Mouse (Mus musculus): ENCODE measurements around the gene Gm49403. TPM values are rescaled to one million over a fixed set of nuclear protein-coding genes. Genes with fewer than 3 reads are reported as not detected.
"Not testable (repeated sequence)": the region's sequence is repeated elsewhere in the genome, so short reads cannot be mapped to it uniquely, and the experiment has no call there.

Gene Gm49403
- polyA plus RNA-seq, 1 experiment, result not detected

DNA sequence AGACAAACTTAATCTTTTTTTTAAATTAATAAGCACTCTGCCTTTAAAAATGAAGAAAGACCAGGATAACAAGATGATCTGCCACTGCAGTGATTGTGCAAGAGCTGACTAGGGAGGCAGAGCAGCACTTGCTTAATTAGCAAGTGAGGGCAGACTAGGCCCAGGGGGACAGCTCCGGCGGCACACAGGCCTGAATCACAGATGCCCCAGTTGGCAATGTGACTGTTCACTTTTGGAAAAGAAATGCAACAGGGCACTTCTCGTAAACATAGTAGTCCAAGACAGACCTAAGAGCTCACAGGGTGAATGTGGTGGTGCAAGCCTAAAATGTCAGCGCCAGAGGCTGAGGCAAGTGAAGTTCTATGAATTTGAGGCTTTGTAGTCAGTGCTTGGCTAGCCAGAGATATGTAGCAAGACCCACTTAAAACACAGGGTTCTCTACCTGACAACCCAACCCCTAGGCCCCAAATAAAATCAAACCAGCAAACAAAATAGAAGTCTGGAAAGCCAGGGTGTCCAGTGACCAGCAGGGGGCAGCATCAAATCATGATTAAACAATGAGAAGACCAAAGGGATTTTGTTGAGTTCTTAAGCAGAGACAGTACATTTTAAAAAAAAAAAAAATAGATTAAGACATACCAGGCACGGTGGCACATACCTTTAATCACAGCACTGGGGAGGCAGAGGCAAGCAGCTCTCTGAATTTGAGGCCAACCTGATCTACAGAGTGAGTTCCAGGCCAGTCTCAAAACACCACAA lies 39.2 kb upstream of the Gm49403 start:
- no peaks in the 10 kb centered on the region for H3K9me3 ChIP-seq
- peaks cover 35% of the 10 kb centered on the region for H3K4me1 ChIP-seq
- no peak overlapping the region for H3K4me3 ChIP-seq (replicated peaks)
- peaks cover 79% of the 10 kb centered on the region for H3K36me3 ChIP-seq (replicated peaks; ENCODE audit: low read length)
- no peak for TF ChIP-seq FLI1 (IDR thresholded peaks at IDR 0.05; ENCODE audit: low read length)
- TF ChIP-seq GATA1 (IDR thresholded peaks at IDR 0.05; ENCODE audit: borderline replicate concordance, low read length), result no peak
- no peaks in the 10 kb centered on the region for H3K27me3 ChIP-seq (replicated peaks)

DNA sequence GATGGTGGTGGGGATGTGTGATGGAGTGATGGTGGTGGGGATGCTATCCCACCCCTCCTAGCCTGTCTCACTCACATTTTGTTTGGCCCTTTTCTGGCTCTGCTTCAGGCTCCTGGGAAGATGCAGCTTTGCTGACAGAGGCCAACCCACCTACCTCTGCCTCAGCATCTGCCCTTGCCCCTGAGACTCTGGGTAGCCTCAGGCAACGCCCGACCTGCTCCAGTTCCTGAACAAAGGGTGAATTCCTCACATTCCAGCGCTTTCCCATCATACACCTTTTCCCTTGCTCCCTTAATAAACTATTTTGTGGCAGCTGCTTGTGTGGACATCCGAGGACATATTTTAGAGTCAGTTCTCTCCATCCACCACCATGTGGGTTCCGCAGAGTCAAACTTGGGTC lies 35.4 kb upstream of the Gm49403 start:
- TF ChIP-seq FLI1 (IDR thresholded peaks at IDR 0.05; ENCODE audit: low read length) (no peak), GATA1 (IDR thresholded peaks at IDR 0.05; ENCODE audit: borderline replicate concordance, low read length) (no peak)
- H3K27me3 ChIP-seq (replicated peaks), result peaks cover 2% of the 10 kb centered on the region
- H3K9me3 ChIP-seq, result no peaks in the 10 kb centered on the region
- H3K36me3 ChIP-seq (replicated peaks; ENCODE audit: low read length), result peaks cover 57% of the 10 kb centered on the region
- H3K4me3 ChIP-seq (replicated peaks), result no peak overlapping the region
- H3K4me1 ChIP-seq, result peaks cover 23% of the 10 kb centered on the region

GRCm38 (mm10) chr19:8850402-8850901 lies 33.3 kb upstream of the Gm49403 start, which contains the start of gene Lrrn4cl:
Gene Lrrn4cl, plus strand, starts transcription at chr19:8850768.
- Histone ChIP-seq H3K9me3 (no peaks in the 10 kb centered on the region), H3K36me3 (replicated peaks; ENCODE audit: low read length) (peaks cover 40% of the 10 kb centered on the region), H3K27me3 (replicated peaks) (peaks cover 2% of the 10 kb centered on the region), H3K4me3 (replicated peaks) (no peak within 1 kb of the TSS), H3K4me1 (peaks cover 19% of the 10 kb centered on the region)
- TF ChIP-seq GATA1 (IDR thresholded peaks at IDR 0.05; ENCODE audit: borderline replicate concordance, low read length) (no peak), FLI1 (IDR thresholded peaks at IDR 0.05; ENCODE audit: low read length) (no peak)

GRCm38 (mm10) chr19:8851639-8852038 lies 32.1 kb upstream of the Gm49403 start:
- H3K27me3 ChIP-seq (replicated peaks), result peaks cover 2% of the 10 kb centered on the region
- no peaks in the 10 kb centered on the region for H3K9me3 ChIP-seq
- H3K4me1 ChIP-seq, result peaks cover 19% of the 10 kb centered on the region
- no peak overlapping the region for H3K4me3 ChIP-seq (replicated peaks)
- H3K36me3 ChIP-seq (replicated peaks; ENCODE audit: low read length), result peaks cover 28% of the 10 kb centered on the region
- TF ChIP-seq FLI1 (IDR thresholded peaks at IDR 0.05; ENCODE audit: low read length), result no peak
- TF ChIP-seq GATA1 (IDR thresholded peaks at IDR 0.05; ENCODE audit: borderline replicate concordance, low read length), result no peak

GRCm38 (mm10) chr19:8852236-8852928 lies 31.3 kb upstream of the Gm49403 start:
- Histone ChIP-seq H3K4me1 (peaks cover 19% of the 10 kb centered on the region), H3K27me3 (replicated peaks) (peaks cover 2% of the 10 kb centered on the region), H3K4me3 (replicated peaks) (no peak overlapping the region), H3K36me3 (replicated peaks; ENCODE audit: low read length) (peaks cover 21% of the 10 kb centered on the region), H3K9me3 (no peaks in the 10 kb centered on the region)
- TF ChIP-seq GATA1 (IDR thresholded peaks at IDR 0.05; ENCODE audit: borderline replicate concordance, low read length) (no peak), FLI1 (IDR thresholded peaks at IDR 0.05; ENCODE audit: low read length) (no peak)

GRCm38 (mm10) chr19:8853117-8853516 lies 30.6 kb upstream of the Gm49403 start:
- Histone ChIP-seq H3K4me3 (replicated peaks) (no peak overlapping the region), H3K27me3 (replicated peaks) (peaks cover 2% of the 10 kb centered on the region), H3K36me3 (replicated peaks; ENCODE audit: low read length) (peaks cover 13% of the 10 kb centered on the region), H3K9me3 (no peaks in the 10 kb centered on the region), H3K4me1 (peaks cover 19% of the 10 kb centered on the region)
- TF ChIP-seq GATA1 (IDR thresholded peaks at IDR 0.05; ENCODE audit: borderline replicate concordance, low read length) (no peak), FLI1 (IDR thresholded peaks at IDR 0.05; ENCODE audit: low read length) (no peak)

DNA sequence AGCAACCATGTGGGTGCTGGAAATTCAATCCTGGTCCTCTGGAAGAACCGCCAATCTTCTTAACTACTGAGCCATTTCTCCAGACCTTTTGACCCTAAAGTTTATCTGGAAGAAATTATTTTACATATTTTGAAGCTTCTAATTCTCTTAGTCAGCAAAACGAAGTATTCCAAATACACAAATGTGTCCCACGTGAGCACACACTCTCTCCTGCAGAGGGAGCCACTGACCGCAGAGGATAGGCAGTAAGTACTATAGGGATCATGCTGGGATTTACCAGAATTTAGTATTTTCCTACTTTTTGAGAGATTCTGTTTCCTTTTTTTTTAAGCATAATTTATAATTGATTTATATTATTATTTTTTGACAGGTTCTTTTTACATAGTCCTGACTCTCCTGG lies 26.0 kb upstream of the Gm49403 start:
- Histone ChIP-seq H3K36me3 (replicated peaks; ENCODE audit: low read length) (no peaks in the 10 kb centered on the region), H3K4me3 (replicated peaks) (no peak overlapping the region), H3K9me3 (no peaks in the 10 kb centered on the region), H3K4me1 (peaks cover 5% of the 10 kb centered on the region; the same call in 1 of the 2 replicates), H3K27me3 (replicated peaks) (no peaks in the 10 kb centered on the region)
- TF ChIP-seq FLI1 (IDR thresholded peaks at IDR 0.05; ENCODE audit: low read length) (no peak), GATA1 (IDR thresholded peaks at IDR 0.05; ENCODE audit: borderline replicate concordance, low read length) (no peak)

GRCm38 (mm10) chr19:8859018-8859417 lies 24.7 kb upstream of the Gm49403 start:
- no peaks in the 10 kb centered on the region for H3K36me3 ChIP-seq (replicated peaks; ENCODE audit: low read length)
- no peaks in the 10 kb centered on the region for H3K9me3 ChIP-seq
- no peaks in the 10 kb centered on the region for H3K27me3 ChIP-seq (replicated peaks)
- TF ChIP-seq GATA1 (IDR thresholded peaks at IDR 0.05; ENCODE audit: borderline replicate concordance, low read length) (no peak), FLI1 (IDR thresholded peaks at IDR 0.05; ENCODE audit: low read length) (no peak)
- no peak overlapping the region for H3K4me3 ChIP-seq (replicated peaks)
- H3K4me1 ChIP-seq, result peaks cover 5% of the 10 kb centered on the region; the same call in 1 of the 2 replicates

- Histone ChIP-seq H3K4me1 (peaks cover 22% of the 10 kb centered on the region), H3K27me3 (replicated peaks) (no peaks in the 10 kb centered on the region), H3K9me3 (no peaks in the 10 kb centered on the region), H3K4me3 (replicated peaks) (no peak overlapping the region), H3K36me3 (replicated peaks; ENCODE audit: low read length) (no peaks in the 10 kb centered on the region)
- TF ChIP-seq FLI1 (IDR thresholded peaks at IDR 0.05; ENCODE audit: low read length) (no peak), GATA1 (IDR thresholded peaks at IDR 0.05; ENCODE audit: borderline replicate concordance, low read length) (no peak)
Observed at GRCm38 (mm10) chr19:8864265-8864664, 19.5 kb upstream of the Gm49403 start.

DNA sequence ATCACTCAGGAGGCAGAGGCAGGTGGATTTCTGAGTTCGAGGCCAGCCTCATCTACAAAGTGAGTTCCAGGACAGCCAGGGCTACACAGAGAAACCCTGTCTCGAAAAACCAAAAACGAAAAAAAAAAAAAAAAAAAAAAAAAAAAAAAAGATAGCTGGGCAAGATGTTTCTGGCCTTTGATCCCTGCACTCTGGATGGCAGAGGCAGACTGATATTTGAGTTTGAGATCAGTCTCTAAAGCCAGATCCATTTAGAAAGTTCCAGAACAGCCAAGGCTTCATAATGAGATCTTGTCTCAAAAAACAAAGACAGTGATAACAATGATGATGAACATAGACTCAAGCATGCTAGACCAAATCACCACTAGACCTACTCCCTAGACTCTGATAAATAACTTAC lies 13.3 kb upstream of the Gm49403 start:
- peak overlapping the region; percentile 97 for H3K4me3 ChIP-seq (replicated peaks)

More for the DNA sequence above, 13.3 kb upstream of the Gm49403 start:
- Histone ChIP-seq H3K36me3 (replicated peaks; ENCODE audit: low read length) (peaks cover 32% of the 10 kb centered on the region), H3K4me1 (peaks cover 60% of the 10 kb centered on the region)
- not testable (repeated sequence) for H3K9me3 ChIP-seq; H3K27me3 ChIP-seq (replicated peaks)
